Mouse (Mus musculus) c-Kit-positive CD71-positive TER-119-positive erythroid progenitor cells, embryonic 14.5 days (primary cell): ENCODE data around the gene Olfr1402.

Experiments used
- DNase-seq: peaks from one replicate; pipeline ENCODE4 v3.0.0-alpha.2; 2013; ENCODE audit warnings: low spot score

The Olfr1402 gene

DNA sequence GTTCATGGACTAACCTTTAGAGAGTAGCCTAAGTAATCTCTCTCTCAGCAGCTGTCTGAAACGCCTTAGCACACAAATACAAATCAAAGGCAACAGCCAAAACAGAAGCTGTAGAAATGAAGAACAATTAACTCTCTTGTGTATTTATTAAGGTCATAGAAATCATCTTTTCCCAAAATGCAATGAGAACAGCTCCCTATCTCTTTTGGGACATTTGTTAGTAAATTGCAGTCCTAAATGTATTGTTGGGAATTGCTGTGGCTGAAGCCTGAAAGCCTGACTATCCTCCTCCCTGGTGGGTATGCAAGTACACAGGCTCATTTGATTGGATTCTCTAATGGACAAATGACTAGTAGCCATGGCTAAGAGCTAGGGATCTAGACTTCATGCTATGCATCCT lies at the start of gene Olfr1402:
Olfr1402 (minus strand) TSS at position 101 of the 400 bp plus-strand sequence.
- no peak for DNase-seq

DNA sequence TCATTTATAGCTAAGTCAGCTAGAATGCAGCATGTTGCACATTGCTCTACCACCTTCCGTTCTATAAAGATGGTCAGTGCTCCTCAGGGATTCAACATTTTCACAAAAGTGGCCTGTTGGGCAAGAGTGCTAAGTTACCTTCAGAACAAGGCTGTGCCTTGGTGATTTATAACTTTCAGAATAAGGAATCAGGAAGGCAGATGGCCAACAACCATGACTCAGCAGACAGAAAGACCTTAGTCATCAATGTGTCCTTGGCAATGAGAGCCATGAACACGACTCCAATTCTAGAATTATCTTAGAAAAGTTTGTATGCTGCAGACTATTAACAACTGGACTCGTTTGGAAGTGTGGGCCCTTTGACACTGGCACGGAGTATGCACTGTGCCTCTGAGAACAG lies 33.5 kb upstream of the Olfr1402 start:
- no peak for DNase-seq

DNA sequence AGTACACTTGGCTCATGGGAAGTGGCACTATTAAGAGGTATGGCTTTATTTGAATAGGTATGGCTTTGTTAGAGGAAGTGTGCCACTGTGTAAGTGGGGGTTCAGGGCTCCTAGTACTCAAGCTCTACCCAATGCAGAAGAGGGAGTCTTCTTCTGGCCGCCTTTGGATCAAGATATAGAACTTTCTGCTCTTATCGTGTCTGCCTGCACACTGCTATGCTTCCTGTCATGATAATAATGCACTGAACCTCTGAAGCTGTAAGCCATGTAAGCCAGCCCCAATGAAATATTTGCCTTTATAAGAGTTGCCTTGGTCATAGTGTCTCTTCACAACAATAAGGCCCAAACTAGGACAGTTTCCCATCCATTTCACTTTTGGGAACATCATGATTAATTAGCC lies 16.8 kb upstream of the Olfr1402 start:
- DNase-seq = no peak

DNA sequence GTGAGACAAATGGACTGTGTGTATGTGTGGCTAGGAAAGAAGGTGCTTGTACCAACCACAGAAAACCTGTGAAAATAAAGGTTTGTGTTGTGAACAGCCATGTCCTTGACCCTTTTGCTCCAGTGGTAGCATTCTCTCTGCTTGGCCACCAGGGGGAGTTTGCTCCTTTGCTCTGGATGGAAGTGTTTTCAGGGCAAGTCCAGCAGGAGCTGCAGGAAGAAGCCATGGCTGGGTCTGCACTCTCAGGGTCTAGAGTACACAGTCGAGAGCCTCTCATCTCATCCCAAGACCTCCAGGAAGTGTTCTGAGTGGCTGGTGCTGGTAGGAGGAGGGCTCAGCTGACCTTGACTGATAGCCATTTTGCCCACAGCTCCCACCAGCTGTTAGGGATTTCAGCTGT lies 27.5 kb downstream of the Olfr1402 start:
- DNase-seq = no peak

GRCm38 (mm10) chr3:97393079-97393478 lies 28.7 kb downstream of the Olfr1402 start:
- DNase-seq = no peak

DNA sequence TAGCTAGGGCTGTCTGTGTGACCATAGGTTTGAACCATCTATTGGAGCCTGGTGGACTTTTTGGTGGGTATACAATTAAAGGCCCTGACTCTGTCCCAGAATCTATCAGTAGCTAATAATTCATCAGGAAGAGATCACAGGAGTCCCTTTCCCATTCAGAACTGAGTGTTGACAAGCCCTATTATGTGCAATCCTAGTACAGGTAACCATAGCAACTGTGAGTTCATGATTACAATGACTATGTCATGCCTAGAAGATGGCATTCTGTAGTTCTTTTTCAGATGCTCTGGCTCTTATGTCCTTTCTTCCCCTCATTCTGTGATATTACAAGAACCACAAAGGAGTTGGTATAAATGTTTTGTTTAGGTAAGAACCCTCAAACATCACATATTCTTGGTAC lies 51.4 kb downstream of the Olfr1402 start:
- DNase-seq = no peak

DNA sequence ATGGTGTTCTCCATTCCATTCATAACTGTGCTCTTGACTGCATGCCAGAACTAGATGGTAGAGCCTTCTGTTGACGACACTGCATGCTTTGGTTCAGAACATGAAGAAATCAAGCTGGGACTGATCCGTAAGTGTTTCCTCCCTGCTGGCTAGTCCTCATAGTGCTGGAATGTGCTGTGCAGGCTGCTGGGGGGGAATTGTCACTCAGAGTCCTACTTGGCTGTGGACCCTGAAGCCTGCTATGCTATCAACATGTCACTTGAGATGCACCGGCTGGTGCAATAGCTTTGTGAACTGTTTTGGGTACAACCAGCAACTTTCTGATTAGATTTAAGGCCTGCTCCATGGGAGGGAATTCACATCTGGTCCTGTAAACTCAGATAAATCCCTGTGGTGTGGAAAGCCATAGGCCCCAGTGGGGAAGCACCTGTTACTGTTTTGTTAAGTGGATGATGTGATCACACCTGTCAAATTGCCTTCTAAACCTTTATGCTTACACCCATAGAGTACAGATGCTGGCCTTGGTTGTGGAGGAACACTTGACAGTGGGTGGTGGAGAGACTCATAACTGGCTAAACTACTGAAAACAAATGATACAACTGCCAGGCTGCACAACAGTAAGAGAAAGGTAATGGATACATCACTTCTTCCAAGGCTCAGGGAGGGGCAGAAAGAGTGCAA lies 58.3 kb downstream of the Olfr1402 start:
- DNase-seq = no peak

DNA sequence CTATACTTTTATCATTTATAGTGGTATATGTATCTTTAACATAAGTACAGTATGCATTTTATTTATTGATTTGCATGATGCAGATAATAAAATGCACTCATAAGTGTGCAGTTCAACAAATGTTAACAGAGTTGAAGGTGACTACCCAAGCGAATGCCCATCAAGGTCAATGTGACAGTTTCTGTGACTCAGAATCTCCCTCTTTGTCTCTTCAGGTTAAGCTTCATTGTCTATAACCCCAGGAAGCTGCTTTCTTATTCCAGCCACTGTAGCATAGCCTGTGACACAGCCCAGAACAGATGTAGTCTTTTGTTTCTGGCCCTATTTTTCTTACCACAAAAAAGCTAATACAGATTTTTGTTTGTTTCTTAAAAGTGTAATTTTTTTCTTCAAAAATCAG lies 63.4 kb downstream of the Olfr1402 start:
- no peak for DNase-seq
